Mouse (Mus musculus): ENCODE measurements around the gene Rcor2.

Rcor2 gene

DNA sequence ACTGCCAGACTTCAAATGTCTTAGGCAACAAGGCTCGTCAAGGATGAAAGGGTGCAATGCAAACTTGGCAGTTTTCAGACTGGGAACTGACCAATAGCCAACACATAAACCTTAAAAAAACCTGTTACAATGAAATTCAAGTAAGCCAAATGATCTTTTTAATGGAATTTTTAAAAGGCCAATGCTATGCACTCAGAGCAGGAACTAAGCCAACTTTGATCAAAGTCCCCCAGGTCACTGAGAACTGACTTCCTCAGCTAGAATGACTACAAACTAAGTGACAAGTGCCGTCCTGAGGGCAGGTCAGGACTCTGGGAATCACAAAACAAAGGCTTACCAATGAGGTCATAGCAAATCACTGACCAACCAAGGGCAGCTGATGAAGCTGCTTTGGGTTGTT lies 53.1 kb downstream of the Rcor2 start:
- no peak for DNase-seq (ENCODE audit: low read depth)

GRCm38 (mm10) chr19:7321391-7321790 lies 54.3 kb downstream of the Rcor2 start:
- no peak for DNase-seq (ENCODE audit: low read depth)

All from induced T-regulatory cell, adult 2 months (primary cell).